Mouse (Mus musculus) liver, adult 2 months (tissue): Measurements from ENCODE around the gene Tmem198. TPM values are rescaled to one million over a fixed set of nuclear protein-coding genes. Genes with fewer than 3 reads are reported as not detected.

Experiments used
- DNase-seq: peaks from one replicate; pipeline ENCODE4 v3.0.0-alpha.2; 2011; ENCODE audit warnings: low read depth, low spot score; ENCODE audit errors: extremely low read depth
- H3K27ac ChIP-seq: fragments of 200-500 bp; replicated peaks from 2 replicates; pipeline ENCODE4 v1.5.1; 2012; ENCODE audit warnings: low read depth, mild to moderate bottlenecking, control low read depth, inconsistent platforms, low read length; ENCODE audit not compliant: insufficient read depth
- H3K27me3 ChIP-seq: fragments of 200-500 bp; 2 replicates; pipeline ENCODE4 v1.6.1; 2012; ENCODE audit warnings: mild to moderate bottlenecking, moderate library complexity, low read length, inconsistent platforms; ENCODE audit not compliant: control insufficient read depth, insufficient read depth
- H3K36me3 ChIP-seq: fragments of 200-500 bp; 2 replicates; pipeline ENCODE4 v1.6.1; 2012; ENCODE audit warnings: low read length, inconsistent platforms; ENCODE audit not compliant: control insufficient read depth, insufficient read depth
- H3K4me1 ChIP-seq: fragments of 200-500 bp; 2 replicates; pipeline ENCODE4 v1.6.1; 2011; ENCODE audit warnings: low read length; ENCODE audit not compliant: control insufficient read depth, insufficient read depth
- H3K4me3 ChIP-seq: fragments of 200-500 bp; 2 replicates; pipeline ENCODE4 v1.5.1; 2011; ENCODE audit warnings: low read depth, mild to moderate bottlenecking, control low read depth, low read length, moderate library complexity; ENCODE audit not compliant: insufficient read depth
- H3K79me2 ChIP-seq: fragments of 200-500 bp; 2 replicates; pipeline ENCODE4 v1.6.1; 2012; ENCODE audit warnings: inconsistent platforms, mild to moderate bottlenecking, low read length, moderate library complexity; ENCODE audit not compliant: control insufficient read depth, insufficient read depth
- H3K9ac ChIP-seq: fragments of 200-500 bp; 2 replicates; pipeline ENCODE4 v1.6.1; 2012; ENCODE audit warnings: low read depth, mild to moderate bottlenecking, control low read depth, inconsistent platforms, low read length
- CTCF ChIP-seq: fragments of 200-500 bp; IDR thresholded peaks from 2 replicates; pipeline ENCODE4 v1.5.1; 2011; ENCODE audit warnings: low read depth, low read length, control low read depth
- POLR2A ChIP-seq: fragments of 200-500 bp; IDR thresholded peaks from 2 replicates; pipeline ENCODE4 v1.6.1; 2011; ENCODE audit warnings: low read length, control low read depth; ENCODE audit not compliant: insufficient read depth; ENCODE audit errors: extremely low read depth
- WGBS: fragments of 180-500 bp; shearing (Covaris S2); methylation state at CpG from one replicate; pipeline ENCODE4 v1.1.7; 2018; 5-methylcytosine and 5-hydroxymethylcytosine counted together
- polyA plus RNA-seq: library from polyadenylated mRNA; depleted of rRNA; stranded (reverse); fragments of >200 nt; gene quantifications from 2 replicates; pipeline ENCODE4 v1.2.3, GENCODE M21; 2012
- total RNA-seq: library from RNA; depleted of rRNA; stranded (reverse); fragments of >200 nt; gene quantifications from 2 replicates; pipeline ENCODE4 v1.2.3, GENCODE M21; 2014

Gene Tmem198
- total and polyA plus RNA-seq, 2 experiments, result 0.06 to 0.55 TPM

DNA sequence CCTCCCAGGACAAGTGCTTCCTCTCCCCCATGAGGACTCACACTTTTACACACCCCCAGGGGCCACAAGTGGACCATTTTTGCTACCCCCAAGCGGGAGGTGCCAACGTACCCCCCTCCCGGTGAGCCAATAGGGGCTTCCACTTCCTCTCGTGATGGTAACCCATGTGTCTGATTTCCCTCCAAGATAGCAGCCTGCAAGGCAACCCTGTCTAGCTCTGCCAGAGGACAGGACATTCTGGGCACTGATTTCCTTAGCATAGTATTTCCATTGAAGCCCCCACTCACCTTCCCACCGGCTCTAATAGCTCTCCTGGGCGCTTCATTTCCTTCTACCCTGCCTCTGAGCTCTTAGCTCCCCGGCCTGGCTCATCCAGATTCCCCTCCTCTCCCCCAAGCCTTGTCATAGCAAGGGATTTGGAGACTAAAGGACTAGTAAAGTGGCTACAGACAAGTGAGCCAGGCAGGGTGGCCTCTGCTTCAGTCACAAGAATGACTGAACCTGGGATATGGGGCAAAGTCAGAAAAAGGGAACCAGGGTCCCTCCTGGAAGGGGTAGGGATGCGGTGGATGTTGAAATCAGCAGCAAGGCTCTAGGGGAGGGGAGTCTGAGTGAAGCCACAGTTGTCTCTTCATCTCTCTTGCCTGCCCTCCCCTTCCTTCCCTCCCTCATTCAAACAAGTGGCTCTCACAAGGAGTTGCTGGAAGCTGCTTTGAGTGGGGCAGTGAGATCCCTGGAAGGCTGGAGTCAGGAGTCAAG is 29.8 kb upstream of the Tmem198 start:
- Histone ChIP-seq H3K27ac (no peak overlapping the region), H3K36me3 (no peaks in the 10 kb centered on the region), H3K4me3 (no peak overlapping the region), H3K27me3 (peaks cover 17% of the 10 kb centered on the region), H3K9ac (no peak overlapping the region), H3K4me1 (peaks cover 3% of the 10 kb centered on the region; the same call in 1 of the 2 replicates), H3K79me2 (no peaks in the 10 kb centered on the region)
- no peak for DNase-seq
- 9% methylated on average over 8 of the region's 8 CpGs for WGBS
- no peak for TF ChIP-seq POLR2A
- TF ChIP-seq CTCF, result no peak

- DNase-seq, result no peak
- Histone ChIP-seq H3K36me3 (no peaks in the 10 kb centered on the region), H3K27ac (no peak within 1 kb of the TSS), H3K4me1 (peaks cover 3% of the 10 kb centered on the region; the same call in 1 of the 2 replicates), H3K79me2 (no peaks in the 10 kb centered on the region), H3K27me3 (peaks cover 18% of the 10 kb centered on the region), H3K9ac (no peak within 1 kb of the TSS), H3K4me3 (no peak within 1 kb of the TSS)
- 4% methylated on average over 35 of the region's 35 CpGs for WGBS
- no peak for TF ChIP-seq CTCF
- TF ChIP-seq POLR2A, result no peak
Observed at GRCm38 (mm10) chr1:75450314-75451005, 28.9 kb upstream of the Tmem198 start, which contains the start of gene Asic4. Gene Asic4 (plus strand): TSS chr1:75450436.

- Histone ChIP-seq H3K27me3 (peaks cover 16% of the 10 kb centered on the region; the same call in 1 of the 2 replicates), H3K4me1 (peaks cover 3% of the 10 kb centered on the region; the same call in 1 of the 2 replicates), H3K36me3 (no peaks in the 10 kb centered on the region), H3K4me3 (no peak overlapping the region), H3K27ac (no peak overlapping the region), H3K79me2 (no peaks in the 10 kb centered on the region), H3K9ac (no peak overlapping the region)
- WGBS, result 75% methylated on average over 5 of the region's 5 CpGs
- TF ChIP-seq POLR2A (no peak), CTCF (no peak)
- DNase-seq, result no peak
Observed at GRCm38 (mm10) chr1:75451900-75452299, 27.4 kb upstream of the Tmem198 start.

- no peaks in the 10 kb centered on the region for H3K4me1 ChIP-seq
Observed at GRCm38 (mm10) chr1:75455433-75455832, 23.9 kb upstream of the Tmem198 start.

GRCm38 (mm10) chr1:75455948-75456347 is 23.4 kb upstream of the Tmem198 start:
- Histone ChIP-seq H3K79me2 (no peaks in the 10 kb centered on the region), H3K4me3 (no peak overlapping the region), H3K27me3 (peaks cover 11% of the 10 kb centered on the region; the same call in 1 of the 2 replicates), H3K9ac (no peak overlapping the region), H3K36me3 (no peaks in the 10 kb centered on the region), H3K4me1 (no peaks in the 10 kb centered on the region), H3K27ac (no peak overlapping the region)
- 68% methylated on average over 5 of the region's 5 CpGs for WGBS
- DNase-seq, result no peak
- TF ChIP-seq POLR2A (no peak), CTCF (no peak)

More at GRCm38 (mm10) chr1:75455433-75455832, 23.9 kb upstream of the Tmem198 start:
- no peaks in the 10 kb centered on the region for H3K79me2 ChIP-seq
- DNase-seq, result no peak
- no peaks in the 10 kb centered on the region for H3K36me3 ChIP-seq
- no peak for TF ChIP-seq CTCF
- no peak for TF ChIP-seq POLR2A
- WGBS, result 84% methylated on average over 3 of the region's 3 CpGs
- no peak overlapping the region for H3K4me3 ChIP-seq
- no peak overlapping the region for H3K9ac ChIP-seq
- peaks cover 13% of the 10 kb centered on the region; the same call in 1 of the 2 replicates for H3K27me3 ChIP-seq
- no peak overlapping the region for H3K27ac ChIP-seq
